Mouse (Mus musculus) layer of hippocampus, postnatal 36 days (tissue): ENCODE results near the gene Pfas. TPM values are rescaled to one million over a fixed set of nuclear protein-coding genes. Genes with fewer than 3 reads are reported as not detected.
"Not testable (repeated sequence)": the region's sequence is repeated elsewhere in the genome, so short reads cannot be mapped to it uniquely, and the experiment has no call there.

ENCODE experiments used
- DNase-seq, 2 experiments: peaks; one replicate each; pipeline ENCODE4 v3.0.0; 2022
- microRNA-seq, 2 experiments: library from miRNA; unstranded; fragments of <30 nt; microRNA quantifications; one replicate each; pipeline ENCODE4 v1.2.0; 2021
- total RNA-seq, 2 experiments: library from RNA; stranded (reverse); gene quantifications; 2 replicates each; pipeline ENCODE4 v1.2.3; 2021

Gene Pfas
- total RNA-seq, 2 experiments from 2014 or later, result 22.8 to 28.9 TPM

- DNase-seq, result not testable (repeated sequence)
Observed at GRCm38 (mm10) chr11:68936951-68937350, 71.3 kb downstream of the Pfas start.

Small RNAs within 50 kb of the gene (microRNA-seq; reads per million reads assigned to microRNA genes)
- gene Mir3062, result 0.60 to 0.63 reads per million in 2 experiments

Other genes starting within 250 kb of the Pfas start
- 10 to 100 TPM; 90.5 to 93.2 TPM for gene Ndel1, start 136.6 kb downstream of the Pfas start, total RNA-seq
- gene Rnf222, start 119.9 kb downstream of the Pfas start, total RNA-seq, result not detected
- gene Rpl26, start 106.9 kb downstream of the Pfas start, total RNA-seq, result 100 to 1,000 TPM; 738 to 741 TPM
- not detected for gene Odf4, start 81.4 kb downstream of the Pfas start, total RNA-seq
- gene Arhgef15, start 51.0 kb downstream of the Pfas start, total RNA-seq, result 10 to 100 TPM in 1 of 2 experiments, 1 to 10 TPM in 1; 7.4 to 10.5 TPM
- gene Slc25a35, start 40.3 kb downstream of the Pfas start, total RNA-seq, result 1 to 10 TPM; 5.3 to 5.6 TPM
- gene Rangrf, start 33.3 kb downstream of the Pfas start, total RNA-seq, result 10 to 100 TPM; 17.6 to 19.7 TPM
- 10 to 100 TPM; 31.8 to 32.3 TPM for gene Ctc1, start 7.5 kb upstream of the Pfas start, total RNA-seq
- 1 to 10 TPM; 1.0 to 1.1 TPM for gene Aurkb, start 37.2 kb upstream of the Pfas start, total RNA-seq
- gene Borcs6, start 51.3 kb upstream of the Pfas start, total RNA-seq, result 10 to 100 TPM; 27.8 to 30.4 TPM
- 10 to 100 TPM; 20.8 to 24.0 TPM for gene Tmem107, start 62.3 kb upstream of the Pfas start, total RNA-seq
- gene Vamp2, start 80.0 kb upstream of the Pfas start, total RNA-seq, result 100 to 1,000 TPM; 962 to 984 TPM
- gene Per1, start 86.8 kb upstream of the Pfas start, total RNA-seq, result 10 to 100 TPM; 78.2 to 92.8 TPM
- gene Hes7, start 111.9 kb upstream of the Pfas start, total RNA-seq, result 1 to 10 TPM in 1 of 2 experiments, under 1 TPM in 1; 0.68 to 1.1 TPM
- gene 9130213A22Rik, start 114.1 kb upstream of the Pfas start, total RNA-seq, result 1 to 10 TPM in 1 of 2 experiments, under 1 TPM in 1; 0.96 to 1.2 TPM
- gene Aloxe3, start 117.4 kb upstream of the Pfas start, total RNA-seq, result 1 to 10 TPM; 6.6 to 6.9 TPM
- gene Alox12b, start 148.5 kb upstream of the Pfas start, total RNA-seq, result 1 to 10 TPM; 5.8 to 7.4 TPM
- 1 to 10 TPM; 5.8 to 7.2 TPM for gene Alox8, start 189.4 kb upstream of the Pfas start, total RNA-seq
- 1 to 10 TPM; 1.9 TPM for gene Gucy2e, start 228.6 kb upstream of the Pfas start, total RNA-seq